Mouse (Mus musculus): ENCODE measurements around the gene Trpm8.

The Trpm8 gene

GRCm38 (mm10) chr1:88277098-88277817 lies at the start of gene Trpm8, which contains the start of gene Hjurp:
Trpm8 (plus strand) TSS chr1:88277661.
Hjurp (minus strand) TSS chr1:88277633.
- peak; percentile 100 for DNase-seq (ENCODE audit: low spot score)

- DNase-seq (ENCODE audit: low spot score) = no peak
These were observed 49.3 kb upstream of the Trpm8 start for GRCm38 (mm10) chr1:88228121-88228520.

GRCm38 (mm10) chr1:88229566-88229965 lies 47.9 kb upstream of the Trpm8 start:
- no peak for DNase-seq (ENCODE audit: low spot score)

- no peak for DNase-seq (ENCODE audit: low spot score)
These were observed 47.5 kb upstream of the Trpm8 start for GRCm38 (mm10) chr1:88229986-88230385.

GRCm38 (mm10) chr1:88230421-88230820 lies 47.0 kb upstream of the Trpm8 start:
- DNase-seq (ENCODE audit: low spot score) = no peak

GRCm38 (mm10) chr1:88230981-88231802 lies 46.3 kb upstream of the Trpm8 start:
- DNase-seq (ENCODE audit: low spot score) = no peak

- DNase-seq (ENCODE audit: low spot score) = no peak
These were observed 45.5 kb upstream of the Trpm8 start for GRCm38 (mm10) chr1:88231803-88232499.

GRCm38 (mm10) chr1:88232664-88233380 lies 44.6 kb upstream of the Trpm8 start:
- DNase-seq (ENCODE audit: low spot score) = no peak

- DNase-seq (ENCODE audit: low spot score) = no peak
These were observed 43.8 kb upstream of the Trpm8 start for GRCm38 (mm10) chr1:88233421-88234247.

GRCm38 (mm10) chr1:88234248-88234610 lies 43.2 kb upstream of the Trpm8 start:
- DNase-seq (ENCODE audit: low spot score) = no peak

- no peak for DNase-seq (ENCODE audit: low spot score)
These were observed 42.8 kb upstream of the Trpm8 start for GRCm38 (mm10) chr1:88234646-88235045.

GRCm38 (mm10) chr1:88235046-88235893 lies 42.2 kb upstream of the Trpm8 start:
- DNase-seq (ENCODE audit: low spot score) = no peak

- DNase-seq (ENCODE audit: low spot score) = no peak
These were observed 41.5 kb upstream of the Trpm8 start for GRCm38 (mm10) chr1:88235894-88236415.

- DNase-seq (ENCODE audit: low spot score) = no peak
These were observed 40.1 kb upstream of the Trpm8 start for GRCm38 (mm10) chr1:88237311-88237710.

- DNase-seq (ENCODE audit: low spot score) = no peak
These were observed 38.7 kb upstream of the Trpm8 start for GRCm38 (mm10) chr1:88238771-88239170.

GRCm38 (mm10) chr1:88240072-88240471 lies 37.4 kb upstream of the Trpm8 start:
- no peak for DNase-seq (ENCODE audit: low spot score)

- DNase-seq (ENCODE audit: low spot score) = no peak
These were observed 36.9 kb upstream of the Trpm8 start for GRCm38 (mm10) chr1:88240579-88240978.

GRCm38 (mm10) chr1:88243861-88244260 lies 33.6 kb upstream of the Trpm8 start:
- DNase-seq (ENCODE audit: low spot score) = no peak

GRCm38 (mm10) chr1:88245881-88246280 lies 31.6 kb upstream of the Trpm8 start:
- no peak for DNase-seq (ENCODE audit: low spot score)

GRCm38 (mm10) chr1:88246386-88246785 lies 31.1 kb upstream of the Trpm8 start:
- DNase-seq (ENCODE audit: low spot score) = no peak
